ENCODE assay signal across 8 mouse cellular contexts in genomic region chr8:95351461-95351860, GRCm38 (mm10). TPM values are rescaled to one million over a fixed set of nuclear protein-coding genes. Genes with fewer than 3 reads are reported as not detected.
DNase-seq lines count a peak whose midpoint lies in the region; ATAC-seq and TF ChIP-seq lines count a peak whose summit lies in the region.

No protein-coding gene starts in this region.

- WGBS in forebrain, postnatal 0 days = 2% methylated on average over 15 of the region's 15 CpGs
- WGBS in liver, embryonic 12.5 days (ENCODE audit: insufficient replicate concordance) = 7% methylated on average over 15 of the region's 15 CpGs

- H3K27me3 ChIP-seq in forebrain, postnatal 0 days (ENCODE audit: insufficient read depth, low read length) = no peaks in the 10 kb centered on the region
- peaks cover 86% of the 10 kb centered on the region for H3K27me3 ChIP-seq in liver, embryonic 12.5 days (replicated peaks)

- peak; percentile 73 for TF ChIP-seq CTCF in layer of hippocampus, adult 2 months (conservative IDR thresholded peaks at IDR 0.05)
- TF ChIP-seq CTCF in forebrain, postnatal 0 days (IDR thresholded peaks at IDR 0.05; ENCODE audit: low read depth) = peak; percentile 66

- no peaks in the 10 kb centered on the region for H3K9me3 ChIP-seq in forebrain, postnatal 0 days (ENCODE audit: low read length)
- no peaks in the 10 kb centered on the region for H3K9me3 ChIP-seq in liver, embryonic 12.5 days (replicated peaks)

- H3K4me1 ChIP-seq in forebrain, postnatal 0 days (ENCODE audit: insufficient read depth) = peaks cover 28% of the 10 kb centered on the region; the same call in 1 of the 2 replicates
- H3K4me1 ChIP-seq in liver, embryonic 12.5 days = peaks cover 10% of the 10 kb centered on the region; the same call in 1 of the 2 replicates

- no peak for DNase-seq in layer of hippocampus, adult 2 months (ENCODE audit: low spot score in 2 of 2)
- DNase-seq in layer of hippocampus, adult 8-10 months (ENCODE audit: low spot score in 2 of 2) = no peak
- peak; percentile 79 for DNase-seq in forebrain, postnatal 0 days
- peak; percentile 70 for DNase-seq in retina, postnatal 1 day
- no peak for DNase-seq in cerebellum, adult 18-20 months
- no peak for DNase-seq in adrenal gland, postnatal 25 days
- DNase-seq in left cerebral cortex, adult 18-20 months (ENCODE audit: low spot score in 2 of 2) = no peak

- no peak overlapping the region for H3K27ac ChIP-seq in layer of hippocampus, adult 2 months
- no peak overlapping the region for H3K27ac ChIP-seq in forebrain, postnatal 0 days (ENCODE audit: low read depth, low read length)
- no peak overlapping the region for H3K27ac ChIP-seq in liver, embryonic 12.5 days

- ATAC-seq in forebrain, postnatal 0 days = peak; percentile 77
- no peak for ATAC-seq in liver, embryonic 12.5 days

- H3K4me2 ChIP-seq in forebrain, postnatal 0 days (ENCODE audit: low read depth) = peak overlapping the region; percentile 92
- H3K4me2 ChIP-seq in liver, embryonic 12.5 days = peak overlapping the region; percentile 71

- H3K4me3 ChIP-seq in layer of hippocampus, adult 2 months = peak overlapping the region; percentile 85; the same call in 1 of the 2 replicates
- peak overlapping the region; percentile 69 for H3K4me3 ChIP-seq in forebrain, postnatal 0 days (ENCODE audit: low read depth, low read length)
- H3K4me3 ChIP-seq in liver, embryonic 12.5 days = no peak overlapping the region

- no peak overlapping the region for H3K9ac ChIP-seq in forebrain, postnatal 0 days
- no peak overlapping the region for H3K9ac ChIP-seq in liver, embryonic 12.5 days

- H3K36me3 ChIP-seq in forebrain, postnatal 0 days (ENCODE audit: insufficient read depth) = 0 out of 2 replicates have a peak, but pooled peaks cover under 1% of the 10 kb centered on the region
- no peaks in the 10 kb centered on the region for H3K36me3 ChIP-seq in liver, embryonic 12.5 days

RNA-seq across cellular contexts. Expression of gene Mmp15, which starts 0.6 kb away (rescaled TPM):
- 10 to 100 TPM; 13.1 to 14.9 TPM for total RNA-seq in layer of hippocampus, adult 2 months (2021)
- 10 to 100 TPM; 13.6 to 14.9 (median 14.8) TPM for total RNA-seq in layer of hippocampus, adult 8-10 months (2022)
- 32.4 and 40.3 TPM in 2 replicates for total RNA-seq in forebrain, postnatal 0 days (2014; rRNA removed)
- polyA plus RNA-seq in forebrain, postnatal 0 days (2015; fragmentation: Nextera tagmentation; extraction: Ambion mirVana) = 10.7 and 13.9 TPM in 2 replicates
- polyA plus RNA-seq in liver, embryonic 12.5 days (2016; fragmentation: Nextera tagmentation; extraction: Ambion mirVana) = 2.9 TPM in 2 replicates
- 8.7 and 10.5 TPM in 2 replicates for total RNA-seq in adrenal gland, postnatal 25 days (2021)
- total RNA-seq in left cerebral cortex, adult 18-20 months (2021) = 10 to 100 TPM; 12.6 to 15.3 TPM

RNA-seq across cellular contexts. Expression of gene Usb1, which starts 19.4 kb away (rescaled TPM):
- 10 to 100 TPM in 1 of 2 experiments, 1 to 10 TPM in 1; 9.8 to 13.1 TPM for total RNA-seq in layer of hippocampus, adult 2 months (2021)
- total RNA-seq in layer of hippocampus, adult 8-10 months (2022) = 10 to 100 TPM in 3 of 4 experiments, 1 to 10 TPM in 1; 9.8 to 16.5 (median 12.9) TPM
- total RNA-seq in forebrain, postnatal 0 days (2014; rRNA removed) = 30.8 and 66.0 TPM in 2 replicates
- 34.9 and 38.6 TPM in 2 replicates for polyA plus RNA-seq in forebrain, postnatal 0 days (2015; fragmentation: Nextera tagmentation; extraction: Ambion mirVana)
- polyA plus RNA-seq in liver, embryonic 12.5 days (2016; fragmentation: Nextera tagmentation; extraction: Ambion mirVana) = 15.4 and 15.9 TPM in 2 replicates
- total RNA-seq in adrenal gland, postnatal 25 days (2021) = 22.4 and 23.0 TPM in 2 replicates
- total RNA-seq in left cerebral cortex, adult 18-20 months (2021) = 10 to 100 TPM; 11.6 to 12.3 TPM

RNA-seq across cellular contexts. Expression of gene Zfp319, which starts 19.7 kb away (rescaled TPM):
- 10 to 100 TPM; 15.0 to 16.7 TPM for total RNA-seq in layer of hippocampus, adult 2 months (2021)
- 10 to 100 TPM; 14.7 to 16.9 (median 15.8) TPM for total RNA-seq in layer of hippocampus, adult 8-10 months (2022)
- total RNA-seq in forebrain, postnatal 0 days (2014; rRNA removed) = 11.8 and 15.7 TPM in 2 replicates
- 10.7 and 13.4 TPM in 2 replicates for polyA plus RNA-seq in forebrain, postnatal 0 days (2015; fragmentation: Nextera tagmentation; extraction: Ambion mirVana)
- 2.2 and 2.3 TPM in 2 replicates for polyA plus RNA-seq in liver, embryonic 12.5 days (2016; fragmentation: Nextera tagmentation; extraction: Ambion mirVana)
- 11.3 and 13.6 TPM in 2 replicates for total RNA-seq in adrenal gland, postnatal 25 days (2021)
- total RNA-seq in left cerebral cortex, adult 18-20 months (2021) = 10 to 100 TPM; 17.2 to 18.3 TPM

RNA-seq across cellular contexts. Expression of gene Tepp, which starts 41.1 kb away (rescaled TPM):
- total RNA-seq in layer of hippocampus, adult 2 months (2021) = under 1 TPM in 1 of 2 experiments, not detected in 1; 0.67 TPM
- not detected for total RNA-seq in layer of hippocampus, adult 8-10 months (2022)
- 1.2 and 1.3 TPM in 2 replicates for total RNA-seq in forebrain, postnatal 0 days (2014; rRNA removed)
- polyA plus RNA-seq in forebrain, postnatal 0 days (2015; fragmentation: Nextera tagmentation; extraction: Ambion mirVana) = 0.86 and 1.8 TPM in 2 replicates
- polyA plus RNA-seq in liver, embryonic 12.5 days (2016; fragmentation: Nextera tagmentation; extraction: Ambion mirVana) = not detected in 2 replicates
- total RNA-seq in adrenal gland, postnatal 25 days (2021) = 0.76 TPM in 1 of 2 replicates, not detected in the other
- not detected for total RNA-seq in left cerebral cortex, adult 18-20 months (2021)

RNA-seq across cellular contexts. Expression of gene Cngb1, which starts 45.1 kb away (rescaled TPM):
- total RNA-seq in layer of hippocampus, adult 2 months (2021) = under 1 TPM; 0.84 to 0.93 TPM
- under 1 TPM; 0.61 to 0.93 (median 0.63) TPM for total RNA-seq in layer of hippocampus, adult 8-10 months (2022)
- total RNA-seq in forebrain, postnatal 0 days (2014; rRNA removed) = 0.33 and 0.85 TPM in 2 replicates
- polyA plus RNA-seq in forebrain, postnatal 0 days (2015; fragmentation: Nextera tagmentation; extraction: Ambion mirVana) = 0.47 and 1.2 TPM in 2 replicates
- not detected in 2 replicates for polyA plus RNA-seq in liver, embryonic 12.5 days (2016; fragmentation: Nextera tagmentation; extraction: Ambion mirVana)
- total RNA-seq in adrenal gland, postnatal 25 days (2021) = 0.52 and 1.6 TPM in 2 replicates
- under 1 TPM; 0.16 to 0.49 TPM for total RNA-seq in left cerebral cortex, adult 18-20 months (2021)

Comparison
In these comparisons a context has a peak if more than half of its experiments do, and no peak if none do; other contexts are left out.
1. DNase-seq: peak in forebrain, postnatal 0 days (single experiment) and retina, postnatal 1 day (single experiment); none in layer of hippocampus, adult 2 months (0 of 2), layer of hippocampus, adult 8-10 months (0 of 2), cerebellum, adult 18-20 months (0 of 2), adrenal gland, postnatal 25 days (single experiment) and left cerebral cortex, adult 18-20 months (0 of 2).